Mouse (Mus musculus) E14TG2a.4 (cell line): ENCODE results near the gene Col4a4.

Experiments used
- CTCF ChIP-seq: conservative IDR thresholded peaks from 2 replicates; pipeline ENCODE4 v1.5.1; 2014; ENCODE audit warnings: low read length
- NANOG ChIP-seq: IDR thresholded peaks from 2 replicates; pipeline ENCODE4 v1.6.1; 2014; ENCODE audit warnings: borderline replicate concordance, low read length, mixed read lengths
- POU5F1 ChIP-seq: IDR thresholded peaks from 2 replicates; pipeline ENCODE4 v1.6.1; 2014; ENCODE audit warnings: low read length, borderline replicate concordance

GRCm38 (mm10) chr1:82443517-82443916, 143.1 kb downstream of the Col4a4 start:
- TF ChIP-seq CTCF = no peak
- no peak for TF ChIP-seq POU5F1
- TF ChIP-seq NANOG = no peak
